Mouse (Mus musculus): ENCODE measurements around the gene Fxyd1. TPM values are rescaled to one million over a fixed set of nuclear protein-coding genes. Genes with fewer than 3 reads are reported as not detected.

Fxyd1 gene
- 1.4 TPM in 1 of 2 replicates, not detected in the other for total RNA-seq (2012; rRNA removed)

DNA sequence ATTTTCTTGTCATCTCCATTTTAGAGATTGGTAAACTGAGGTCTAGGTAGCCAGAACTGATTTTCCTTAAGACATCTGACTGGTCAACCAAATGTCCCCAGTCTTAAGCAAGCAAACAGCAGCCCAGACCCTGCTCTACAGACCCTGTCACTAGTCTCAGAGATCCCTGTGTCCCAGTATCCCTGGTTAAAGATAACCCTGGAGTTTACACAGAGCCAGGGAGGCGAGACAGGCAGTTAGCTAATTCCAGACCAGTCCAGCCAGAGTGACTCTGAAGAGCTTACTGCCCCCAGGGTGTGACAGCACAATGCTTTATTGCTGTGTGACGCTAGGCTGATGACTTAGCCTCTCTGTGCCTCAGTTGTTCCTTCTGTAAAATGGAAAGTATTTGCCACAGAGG lies at the start of gene Fxyd1:
Gene Fxyd1, minus strand, starts transcription at position 129 of the 400 bp plus-strand sequence.
- no peak within 1 kb of the TSS for H3K27ac ChIP-seq (ENCODE audit: insufficient read depth, low read depth, low read length, poor library complexity, severe bottlenecking)
- no peak within 1 kb of the TSS for H3K4me3 ChIP-seq (ENCODE audit: insufficient read depth in 1 of 2, low read depth in 1 of 2, low read length in 2 of 2, poor library complexity in 1 of 2, severe bottlenecking in 1 of 2)
- no peaks in the 10 kb centered on the region for H3K9me3 ChIP-seq (ENCODE audit: control insufficient read depth, insufficient read depth, low read depth, low read length)
- no peak for TF ChIP-seq MAFK (IDR thresholded peaks at IDR 0.05; ENCODE audit: insufficient read depth, low read depth, low read length)
- TF ChIP-seq CHD2 (IDR thresholded peaks at IDR 0.05; ENCODE audit: low read depth, low read length) = no peak
- TF ChIP-seq ZC3H11A (IDR thresholded peaks at IDR 0.05; ENCODE audit: borderline replicate concordance, low read depth, low read length) = no peak
- TF ChIP-seq ZNF384 (IDR thresholded peaks at IDR 0.05; ENCODE audit: low read depth, low read length) = no peak
- TF ChIP-seq HCFC1 (IDR thresholded peaks at IDR 0.05; ENCODE audit: borderline replicate concordance, insufficient read depth, low read length) = no peak
- in situ Hi-C loops (cut with MboI; ENCODE audit: low sequenced_read_pairs in 2 of 2, unreplicated experiment in 2 of 2) = no loop called here
- DNase-seq (ENCODE audit: low read depth, low spot score) = no peak
- no peaks in the 10 kb centered on the region for H3K36me3 ChIP-seq (ENCODE audit: control insufficient read depth, insufficient read depth, low read length, poor library complexity, severe bottlenecking)
- H3K4me1 ChIP-seq (ENCODE audit: control insufficient read depth in 2 of 2, insufficient read depth in 2 of 2, low read length in 2 of 2, poor library complexity in 1 of 2) = peaks cover 0 to 7% of the 10 kb centered on the region in 2 experiments; a peak in 2 of 4 replicates
- no peak within 1 kb of the TSS for H3K9ac ChIP-seq (ENCODE audit: insufficient read depth, low read depth, low read length, poor library complexity, severe bottlenecking)

DNA sequence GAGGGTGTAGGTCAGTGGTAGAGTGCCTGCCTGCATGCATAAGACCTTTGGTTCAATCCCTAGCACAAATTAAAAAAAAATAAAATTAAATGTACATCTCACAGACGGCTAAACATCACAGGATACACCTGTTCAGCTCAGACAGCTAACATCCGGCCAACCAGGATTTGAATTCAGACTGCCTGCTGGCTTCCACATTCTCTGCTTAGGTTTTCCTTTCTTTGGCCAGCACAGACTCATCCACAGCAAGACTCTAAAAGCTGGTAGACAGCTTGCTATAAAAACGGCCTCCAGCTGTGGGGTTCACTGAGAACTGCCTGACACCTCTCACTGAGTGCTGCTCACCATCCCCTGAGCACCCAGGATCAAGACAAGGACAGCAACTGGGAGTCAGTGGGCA lies 49.2 kb upstream of the Fxyd1 start:
- no peak for DNase-seq (ENCODE audit: low read depth, low spot score)
- Histone ChIP-seq H3K4me3 (ENCODE audit: insufficient read depth in 1 of 2, low read depth in 1 of 2, low read length in 2 of 2, poor library complexity in 1 of 2, severe bottlenecking in 1 of 2) (no peak overlapping the region), H3K4me1 (ENCODE audit: control insufficient read depth in 2 of 2, insufficient read depth in 2 of 2, low read length in 2 of 2, poor library complexity in 1 of 2) (peaks cover 0 to 3% of the 10 kb centered on the region in 2 experiments; a peak in 1 of 4 replicates), H3K9ac (ENCODE audit: insufficient read depth, low read depth, low read length, poor library complexity, severe bottlenecking) (no peak overlapping the region), H3K36me3 (ENCODE audit: control insufficient read depth, insufficient read depth, low read length, poor library complexity, severe bottlenecking) (no peaks in the 10 kb centered on the region), H3K9me3 (ENCODE audit: control insufficient read depth, insufficient read depth, low read depth, low read length) (no peaks in the 10 kb centered on the region), H3K27ac (ENCODE audit: insufficient read depth, low read depth, low read length, poor library complexity, severe bottlenecking) (no peak overlapping the region)
- in situ Hi-C loops (cut with MboI; ENCODE audit: low sequenced_read_pairs in 2 of 2, unreplicated experiment in 2 of 2) = no loop called here
- TF ChIP-seq ZNF384 (IDR thresholded peaks at IDR 0.05; ENCODE audit: low read depth, low read length) (no peak), ZC3H11A (IDR thresholded peaks at IDR 0.05; ENCODE audit: borderline replicate concordance, low read depth, low read length) (no peak), MAFK (IDR thresholded peaks at IDR 0.05; ENCODE audit: insufficient read depth, low read depth, low read length) (no peak), HCFC1 (IDR thresholded peaks at IDR 0.05; ENCODE audit: borderline replicate concordance, insufficient read depth, low read length) (no peak)

DNA sequence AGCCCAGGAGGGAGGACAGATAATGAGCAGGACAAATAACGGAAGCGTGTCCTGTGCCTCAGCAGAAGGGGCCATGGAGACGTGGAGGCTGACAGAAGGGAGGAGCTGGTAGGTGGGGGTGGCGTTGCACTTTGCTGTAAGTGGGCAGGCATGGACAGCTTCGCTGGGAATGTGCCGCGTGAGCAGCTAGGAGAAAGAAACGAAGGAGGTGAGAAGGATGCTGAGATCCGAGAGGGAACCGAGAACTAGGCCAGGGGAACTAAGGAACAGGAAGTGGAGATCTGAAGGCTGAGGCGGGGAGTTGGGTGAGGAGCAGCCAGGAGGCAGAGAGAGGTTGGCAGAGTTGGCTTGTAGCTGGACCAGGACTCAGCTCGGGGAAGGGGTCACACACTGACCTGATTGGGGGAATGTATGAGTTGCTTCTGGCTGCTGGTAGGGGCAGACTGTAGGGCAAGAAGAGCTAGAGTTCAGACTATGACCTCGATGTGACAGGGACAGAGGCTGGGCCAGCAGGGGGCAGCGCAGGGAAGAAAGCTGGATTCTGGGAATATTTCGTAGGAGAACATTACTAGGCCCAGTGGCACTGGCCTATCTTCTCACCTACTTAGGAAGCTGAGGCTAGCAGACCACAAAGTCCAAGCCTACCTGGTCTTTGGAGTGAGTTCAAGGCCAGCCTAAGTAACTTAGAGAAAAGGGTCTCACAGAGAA lies 48.2 kb upstream of the Fxyd1 start:
- Histone ChIP-seq H3K4me1 (ENCODE audit: control insufficient read depth in 2 of 2, insufficient read depth in 2 of 2, low read length in 2 of 2, poor library complexity in 1 of 2) (peaks cover 0 to 3% of the 10 kb centered on the region in 2 experiments; a peak in 1 of 4 replicates), H3K27ac (ENCODE audit: insufficient read depth, low read depth, low read length, poor library complexity, severe bottlenecking) (no peak overlapping the region), H3K9me3 (ENCODE audit: control insufficient read depth, insufficient read depth, low read depth, low read length) (no peaks in the 10 kb centered on the region), H3K4me3 (ENCODE audit: insufficient read depth in 1 of 2, low read depth in 1 of 2, low read length in 2 of 2, poor library complexity in 1 of 2, severe bottlenecking in 1 of 2) (no peak overlapping the region), H3K36me3 (ENCODE audit: control insufficient read depth, insufficient read depth, low read length, poor library complexity, severe bottlenecking) (no peaks in the 10 kb centered on the region), H3K9ac (ENCODE audit: insufficient read depth, low read depth, low read length, poor library complexity, severe bottlenecking) (no peak overlapping the region)
- TF ChIP-seq HCFC1 (IDR thresholded peaks at IDR 0.05; ENCODE audit: borderline replicate concordance, insufficient read depth, low read length) (no peak), MAFK (IDR thresholded peaks at IDR 0.05; ENCODE audit: insufficient read depth, low read depth, low read length) (no peak), ZNF384 (IDR thresholded peaks at IDR 0.05; ENCODE audit: low read depth, low read length) (no peak), CHD2 (IDR thresholded peaks at IDR 0.05; ENCODE audit: low read depth, low read length) (no peak), ZC3H11A (IDR thresholded peaks at IDR 0.05; ENCODE audit: borderline replicate concordance, low read depth, low read length) (no peak)
- no peak for DNase-seq (ENCODE audit: low read depth, low spot score)
- in situ Hi-C loops (cut with MboI; ENCODE audit: low sequenced_read_pairs in 2 of 2, unreplicated experiment in 2 of 2) = no loop called here

DNA sequence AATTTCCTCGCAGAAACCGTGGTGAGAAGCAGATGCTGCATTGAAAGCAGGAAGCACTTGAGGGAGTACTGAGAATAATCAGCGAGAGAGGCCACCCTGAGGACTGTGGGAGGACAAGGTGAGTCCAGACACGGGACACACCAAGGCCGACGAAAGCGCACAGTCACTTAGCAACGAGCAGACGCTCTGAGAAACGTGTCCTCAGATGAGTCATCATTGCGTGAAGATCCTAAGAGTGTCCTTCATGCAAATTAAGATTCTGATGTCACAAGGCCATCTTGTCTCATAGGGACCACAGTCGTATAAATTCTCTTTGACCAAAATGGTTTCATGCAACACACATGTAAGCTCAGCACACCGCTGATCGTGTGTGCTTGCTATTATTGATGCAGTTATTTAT lies 43.8 kb upstream of the Fxyd1 start:
- peaks cover 0 to 5% of the 10 kb centered on the region in 2 experiments; a peak in 2 of 4 replicates for H3K4me1 ChIP-seq (ENCODE audit: control insufficient read depth in 2 of 2, insufficient read depth in 2 of 2, low read length in 2 of 2, poor library complexity in 1 of 2)

More for the DNA sequence above, 43.8 kb upstream of the Fxyd1 start:
- Histone ChIP-seq H3K9ac (ENCODE audit: insufficient read depth, low read depth, low read length, poor library complexity, severe bottlenecking) (no peak overlapping the region), H3K27ac (ENCODE audit: insufficient read depth, low read depth, low read length, poor library complexity, severe bottlenecking) (no peak overlapping the region), H3K36me3 (ENCODE audit: control insufficient read depth, insufficient read depth, low read length, poor library complexity, severe bottlenecking) (no peaks in the 10 kb centered on the region), H3K4me3 (ENCODE audit: insufficient read depth in 1 of 2, low read depth in 1 of 2, low read length in 2 of 2, poor library complexity in 1 of 2, severe bottlenecking in 1 of 2) (no peak overlapping the region), H3K9me3 (ENCODE audit: control insufficient read depth, insufficient read depth, low read depth, low read length) (no peaks in the 10 kb centered on the region)
- TF ChIP-seq ZC3H11A (IDR thresholded peaks at IDR 0.05; ENCODE audit: borderline replicate concordance, low read depth, low read length) = no peak
- no peak for TF ChIP-seq CHD2 (IDR thresholded peaks at IDR 0.05; ENCODE audit: low read depth, low read length)
- TF ChIP-seq MAFK (IDR thresholded peaks at IDR 0.05; ENCODE audit: insufficient read depth, low read depth, low read length) = no peak
- no peak for TF ChIP-seq ZNF384 (IDR thresholded peaks at IDR 0.05; ENCODE audit: low read depth, low read length)
- no peak for TF ChIP-seq HCFC1 (IDR thresholded peaks at IDR 0.05; ENCODE audit: borderline replicate concordance, insufficient read depth, low read length)
- in situ Hi-C loops (cut with MboI; ENCODE audit: low sequenced_read_pairs in 2 of 2, unreplicated experiment in 2 of 2) = no loop called here
- DNase-seq (ENCODE audit: low read depth, low spot score) = no peak
